Mouse (Mus musculus) heart, postnatal 0 days (tissue): ENCODE data around the gene Hsd3b4.
"Not testable (repeated sequence)": the region's sequence is repeated elsewhere in the genome, so short reads cannot be mapped to it uniquely, and the experiment has no call there.

Source experiments
- CTCF ChIP-seq: IDR thresholded peaks from 2 replicates; pipeline ENCODE4 v1.5.1; 2016; ENCODE audit warnings: antibody characterized with exemption, control low read depth, low read depth
- EP300 ChIP-seq: IDR thresholded peaks from 2 replicates; pipeline ENCODE4 v1.6.1; 2016; ENCODE audit warnings: antibody characterized with exemption, low read depth

- TF ChIP-seq EP300, CTCF: not testable (repeated sequence)
Observed at GRCm38 (mm10) chr3:98469323-98469722, 41.0 kb downstream of the Hsd3b4 start.
